Mouse (Mus musculus): ENCODE data around the gene Gaa.

DNA sequence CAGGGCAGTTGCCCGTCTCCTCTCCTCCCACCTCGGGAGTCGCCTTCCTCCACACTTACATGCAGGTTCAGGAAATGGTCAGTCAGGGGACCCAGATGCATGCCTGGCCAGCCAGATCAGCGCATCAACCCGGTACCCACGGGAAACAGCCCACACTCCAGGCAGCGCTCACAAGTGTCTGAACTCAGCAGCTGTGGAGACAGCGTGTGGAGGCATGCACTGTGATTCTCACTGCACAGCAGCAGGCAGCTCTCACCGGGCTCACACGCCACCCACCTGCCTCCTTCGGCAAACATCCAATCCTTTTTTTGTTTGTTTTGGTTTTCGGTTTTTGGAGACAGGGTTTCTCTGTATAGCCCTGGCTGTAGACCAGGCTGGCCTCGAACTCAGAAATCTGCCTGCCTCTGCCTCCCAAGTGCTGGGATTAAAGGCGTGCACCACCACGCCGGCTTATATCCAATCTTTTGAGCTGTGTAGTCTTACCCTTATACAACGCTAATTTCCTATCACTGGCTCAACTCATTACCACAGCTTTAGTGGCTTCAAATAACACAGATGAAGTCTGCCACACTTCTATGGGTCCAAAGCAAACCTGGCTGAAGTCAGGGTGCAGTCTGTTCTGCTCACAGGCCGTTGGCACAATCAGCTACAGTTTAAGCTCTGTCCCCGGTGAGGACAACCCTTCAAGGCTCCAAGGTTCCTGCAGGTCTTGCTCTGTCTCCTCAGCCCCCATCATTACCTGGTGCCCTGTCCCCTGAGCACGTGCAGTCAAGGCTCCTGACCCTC is 19.7 kb downstream of the Gaa start:
- TF ChIP-seq CTCF (IDR thresholded peaks at IDR 0.05) = no peak
- TF ChIP-seq POLR2A (IDR thresholded peaks at IDR 0.05; ENCODE audit: insufficient read depth, low read depth, low read length) = no peak
- TF ChIP-seq EP300 (IDR thresholded peaks at IDR 0.05; ENCODE audit: insufficient read depth, low read depth, low read length) = no peak

Measured in heart, adult 2 months (tissue).